32 mouse cellular contexts compared by ENCODE assay signal in genomic region chr7:139570788-139571187, GRCm38 (mm10). TPM values are rescaled to one million over a fixed set of nuclear protein-coding genes. Genes with fewer than 3 reads are reported as not detected.
"Had no signal": no experiment of that assay in that cellular context is flagged by ENCODE, and none has a peak within 500 bp of the region (broad histone marks: within the 10 kb centered on the region; RNA-seq: fewer than 3 reads in every experiment).

No protein-coding gene starts in this region.

- H3K9ac ChIP-seq: heart, embryonic 12.5 days; heart, embryonic 13.5 days; heart, embryonic 15.5 days; hindbrain, embryonic 12.5 days; hindbrain, embryonic 13.5 days; hindbrain, embryonic 14.5 days; hindbrain, embryonic 15.5 days; intestine, embryonic 15.5 days; kidney, embryonic 15.5 days had no signal

- H3K27me3 ChIP-seq: heart, embryonic 12.5 days; heart, embryonic 13.5 days; heart, embryonic 15.5 days; intestine, embryonic 15.5 days had no signal

- ATAC-seq: hindbrain, embryonic 16.5 days; hindbrain, postnatal 0 days; inflammation-experienced regulatory T-cells, adult 6 months; intestine, embryonic 15.5 days; intestine, embryonic 16.5 days; intestine, postnatal 0 days had no signal

- H3K4me1 ChIP-seq: heart, embryonic 12.5 days; heart, embryonic 15.5 days; hindbrain, embryonic 10.5 days; intestine, embryonic 15.5 days had no signal

- H3K4me2 ChIP-seq: heart, embryonic 11.5 days; heart, embryonic 12.5 days; heart, embryonic 13.5 days; heart, embryonic 15.5 days; hindbrain, embryonic 12.5 days; hindbrain, embryonic 13.5 days; hindbrain, embryonic 14.5 days; hindbrain, embryonic 15.5 days; intestine, embryonic 15.5 days; kidney, embryonic 15.5 days had no signal

- H3K36me3 ChIP-seq: hindbrain, embryonic 13.5 days; hindbrain, embryonic 15.5 days had no signal

- H3K27ac ChIP-seq: heart, adult 2 months; heart, embryonic 10.5 days; heart, embryonic 13.5 days; heart, embryonic 15.5 days; hindbrain, embryonic 10.5 days; hindbrain, embryonic 12.5 days; hindbrain, embryonic 13.5 days; hindbrain, embryonic 14.5 days; hindbrain, embryonic 15.5 days; hindbrain, postnatal 0 days; intestine, embryonic 15.5 days; kidney, embryonic 15.5 days; layer of hippocampus, adult 2 months; left cerebral cortex, adult 2 months had no signal

- H3K9me3 ChIP-seq: heart, embryonic 10.5 days; heart, embryonic 12.5 days; heart, embryonic 13.5 days; heart, embryonic 15.5 days; hindbrain, embryonic 10.5 days; hindbrain, embryonic 12.5 days; hindbrain, embryonic 13.5 days; hindbrain, embryonic 15.5 days; intestine, embryonic 15.5 days; kidney, embryonic 15.5 days had no signal

- DNase-seq: heart, adult 18-20 months; heart, adult 2 months; heart, postnatal 10 days; heart, postnatal 14 days; heart, postnatal 36 days; heart, postnatal 4 days; kidney, adult 18-20 months; kidney, adult 8-10 months; kidney, postnatal 25 days; layer of hippocampus, adult 9-11 months; layer of hippocampus, postnatal 36 days had no signal

- H3K4me3 ChIP-seq: heart, adult 2 months; heart, embryonic 10.5 days; heart, embryonic 12.5 days; heart, embryonic 13.5 days; heart, embryonic 15.5 days; hindbrain, embryonic 10.5 days; hindbrain, embryonic 12.5 days; hindbrain, embryonic 13.5 days; hindbrain, embryonic 15.5 days; intestine, embryonic 15.5 days; kidney, embryonic 15.5 days; layer of hippocampus, adult 2 months; left cerebral cortex, adult 2 months had no signal

RNA-seq across cellular contexts. Expression of gene Nkx6-2, which starts 11.8 kb away (rescaled TPM):
- polyA plus RNA-seq: heart, embryonic 12.5 days; inflammation-experienced regulatory T-cells, adult 6 months; kidney, embryonic 14.5 days; kidney, embryonic 15.5 days; large intestine, adult 2 months had no signal
